Mouse (Mus musculus) MEL (cell line): ENCODE results near the gene Herpud2.

Experiments
- CTCF ChIP-seq, 3 experiments: IDR thresholded peaks in 2 of 3; conservative IDR thresholded peaks in 1 of 3; 2 replicates each; pipeline ENCODE4 v1.5.1; 2011 to 2012; ENCODE audit warnings: low read length in 3 of 3, low read depth in 2 of 3, mild to moderate bottlenecking in 2 of 3, improper control_type of control experiment in 1 of 3, inconsistent platforms in 1 of 3, mixed read lengths in 1 of 3, moderate library complexity in 1 of 3; ENCODE audit not compliant: control insufficient read depth in 1 of 3, insufficient read depth in 1 of 3, poor library complexity in 1 of 3, severe bottlenecking in 1 of 3
- EP300 ChIP-seq, 2 experiments: IDR thresholded peaks; 2 replicates each; pipeline ENCODE4 v1.6.1; 2011; ENCODE audit warnings: improper control_type of control experiment in 2 of 2, low read length in 2 of 2, low read depth in 1 of 2, mild to moderate bottlenecking in 1 of 2
- JUND ChIP-seq: IDR thresholded peaks from 2 replicates; pipeline ENCODE4 v1.6.1; 2011; ENCODE audit warnings: low read depth, mild to moderate bottlenecking, improper control_type of control experiment, low read length
- KAT2A ChIP-seq: conservative IDR thresholded peaks from 2 replicates; pipeline ENCODE4 v1.6.1; 2012; ENCODE audit warnings: low read depth, low read length, improper control_type of control experiment, inconsistent platforms
- MAFK ChIP-seq: IDR thresholded peaks from 2 replicates; pipeline ENCODE4 v1.6.1; 2011; ENCODE audit warnings: low read depth, mild to moderate bottlenecking, low read length, improper control_type of control experiment, borderline replicate concordance
- MAX ChIP-seq: IDR thresholded peaks from 2 replicates; pipeline ENCODE4 v1.6.1; 2011; ENCODE audit warnings: low read length, improper control_type of control experiment
- POLR2A ChIP-seq, 2 experiments: IDR thresholded peaks; 2 replicates each; pipeline ENCODE4 v1.6.1; 2011 to 2012; ENCODE audit warnings: low read length in 2 of 2, mild to moderate bottlenecking in 2 of 2, control low read depth in 1 of 2, improper control_type of control experiment in 1 of 2, low read depth in 1 of 2, moderate library complexity in 1 of 2; ENCODE audit not compliant: control insufficient read depth in 1 of 2, insufficient read depth in 1 of 2, poor library complexity in 1 of 2
- RAD21 ChIP-seq: IDR thresholded peaks from 2 replicates; pipeline ENCODE4 v1.6.1; 2011; ENCODE audit warnings: mild to moderate bottlenecking, low read depth, low read length, improper control_type of control experiment
- TBP ChIP-seq: IDR thresholded peaks from 2 replicates; pipeline ENCODE4 v1.8.0; 2011; ENCODE audit warnings: low read depth, low read length, improper control_type of control experiment
- USF1 ChIP-seq: IDR thresholded peaks from 2 replicates; pipeline ENCODE4 v1.6.1; 2014; ENCODE audit warnings: low read depth, mild to moderate bottlenecking, inconsistent platforms, low read length, improper control_type of control experiment, moderate library complexity
- ZNF384 ChIP-seq: IDR thresholded peaks from 2 replicates; pipeline ENCODE4 v1.6.1; 2012; ENCODE audit warnings: low read depth, mild to moderate bottlenecking, inconsistent platforms, low read length, improper control_type of control experiment

GRCm38 (mm10) chr9:25058726-25059125, 92.9 kb downstream of the Herpud2 start:
- TF ChIP-seq CTCF (IDR thresholded peaks at IDR 0.05 in 2 of 3, conservative IDR thresholded peaks at IDR 0.05 in 1 of 3; ENCODE audit: control insufficient read depth in 1 of 3, insufficient read depth in 1 of 3, low read depth in 2 of 3, low read length in 3 of 3, poor library complexity in 1 of 3, severe bottlenecking in 1 of 3) (no peak), KAT2A (no peak), ZNF384 (no peak), POLR2A (IDR thresholded peaks at IDR 0.05; ENCODE audit: control insufficient read depth in 1 of 2, insufficient read depth in 1 of 2, low read depth in 1 of 2, low read length in 2 of 2, poor library complexity in 1 of 2) (no peak), TBP (no peak), MAX (no peak), MAFK (no peak), JUND (no peak), RAD21 (no peak), EP300 (IDR thresholded peaks at IDR 0.05; ENCODE audit: low read depth in 1 of 2, low read length in 2 of 2) (no peak), USF1 (no peak)
